ENCODE assay signal across 8 mouse cellular contexts in the genomic region with DNA sequence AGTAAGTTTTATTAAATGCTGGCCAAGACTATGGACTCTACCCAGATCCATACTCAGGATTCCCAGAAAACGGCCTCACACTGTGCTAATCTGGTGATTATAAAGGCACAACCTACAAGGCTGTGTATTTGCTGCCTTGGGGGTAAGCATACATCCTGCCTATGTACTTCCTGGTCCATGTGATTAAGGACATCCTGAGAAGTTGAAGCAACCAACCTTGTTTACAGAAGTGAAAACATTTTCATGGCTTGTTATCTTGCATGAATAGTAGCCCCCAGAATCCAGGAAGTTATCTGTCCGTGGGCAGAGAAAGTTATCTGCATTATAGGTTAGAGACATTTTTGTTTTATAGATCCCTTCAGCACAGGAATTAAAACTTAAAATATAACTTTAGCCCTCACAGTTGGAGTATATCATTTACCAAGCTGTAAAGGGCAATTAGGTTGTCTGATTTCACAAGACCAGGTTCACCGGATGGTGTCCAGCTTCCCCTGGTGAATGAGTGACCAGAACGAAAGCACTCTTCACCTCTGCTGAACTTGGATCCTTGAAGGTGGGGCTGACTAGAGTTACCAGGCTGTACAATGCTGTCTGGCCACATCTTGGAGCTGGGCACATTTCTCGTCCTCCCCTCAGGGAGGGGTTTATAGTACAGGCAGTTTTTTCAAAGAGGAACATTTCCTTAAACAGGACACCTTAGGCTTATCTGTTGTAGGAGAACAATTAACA.
A peak's percentile ranks its signal among the peaks of the same experiment; 100 is the strongest.
DNase-seq lines count a peak whose midpoint lies in the region; ATAC-seq and TF ChIP-seq lines count a peak whose summit lies in the region.

No protein-coding gene starts in this region.

- no peak overlapping the region for H3K4me3 ChIP-seq in liver, embryonic 13.5 days (replicated peaks)
- no peak overlapping the region for H3K4me3 ChIP-seq in stomach, postnatal 0 days (ENCODE audit: low read depth, low read length)
- no peak overlapping the region for H3K4me3 ChIP-seq in midbrain, embryonic 14.5 days (replicated peaks; ENCODE audit: low read depth, low read length)
- H3K4me3 ChIP-seq in midbrain, embryonic 16.5 days (ENCODE audit: low read depth, low read length), result no peak overlapping the region

- no peaks in the 10 kb centered on the region for H3K9me3 ChIP-seq in liver, embryonic 13.5 days (replicated peaks)
- no peaks in the 10 kb centered on the region for H3K9me3 ChIP-seq in stomach, postnatal 0 days (ENCODE audit: control insufficient read depth, low read length)
- H3K9me3 ChIP-seq in midbrain, embryonic 14.5 days (ENCODE audit: control insufficient read depth, low read length), result no peaks in the 10 kb centered on the region; the same call in 1 of the 2 replicates
- H3K9me3 ChIP-seq in midbrain, embryonic 16.5 days (replicated peaks; ENCODE audit: control insufficient read depth, low read length, poor library complexity, severe bottlenecking), result no peaks in the 10 kb centered on the region

- no peak overlapping the region for H3K9ac ChIP-seq in liver, embryonic 13.5 days
- H3K9ac ChIP-seq in stomach, postnatal 0 days (ENCODE audit: low read length), result no peak overlapping the region
- H3K9ac ChIP-seq in midbrain, embryonic 14.5 days (replicated peaks; ENCODE audit: low read length), result no peak overlapping the region
- H3K9ac ChIP-seq in midbrain, embryonic 16.5 days (ENCODE audit: low read depth, low read length), result no peak overlapping the region

- TF ChIP-seq EP300 in stomach, postnatal 0 days (optimal IDR thresholded peaks at IDR 0.05), result no peak

- no peaks in the 10 kb centered on the region for H3K36me3 ChIP-seq in liver, embryonic 13.5 days
- no peaks in the 10 kb centered on the region for H3K36me3 ChIP-seq in stomach, postnatal 0 days (ENCODE audit: control insufficient read depth, insufficient read depth, low read length)
- H3K36me3 ChIP-seq in midbrain, embryonic 14.5 days (ENCODE audit: control insufficient read depth, insufficient read depth, low read length), result no peaks in the 10 kb centered on the region
- no peaks in the 10 kb centered on the region for H3K36me3 ChIP-seq in midbrain, embryonic 16.5 days (ENCODE audit: control insufficient read depth, insufficient read depth, low read length)

- no peak for TF ChIP-seq CTCF in stomach, postnatal 0 days (IDR thresholded peaks at IDR 0.05; ENCODE audit: low read depth)

- H3K27ac ChIP-seq in liver, embryonic 13.5 days, result peak overlapping the region; percentile 48
- H3K27ac ChIP-seq in stomach, postnatal 0 days (replicated peaks), result no peak overlapping the region
- no peak overlapping the region for H3K27ac ChIP-seq in midbrain, embryonic 14.5 days (replicated peaks; ENCODE audit: low read depth, low read length)
- no peak overlapping the region for H3K27ac ChIP-seq in midbrain, embryonic 16.5 days (ENCODE audit: low read length)

- no peaks in the 10 kb centered on the region for H3K27me3 ChIP-seq in liver, embryonic 13.5 days
- no peaks in the 10 kb centered on the region for H3K27me3 ChIP-seq in stomach, postnatal 0 days (ENCODE audit: control insufficient read depth, insufficient read depth, low read length)
- no peaks in the 10 kb centered on the region for H3K27me3 ChIP-seq in midbrain, embryonic 14.5 days (ENCODE audit: control insufficient read depth, insufficient read depth, low read length)
- no peaks in the 10 kb centered on the region for H3K27me3 ChIP-seq in midbrain, embryonic 16.5 days (ENCODE audit: control insufficient read depth, insufficient read depth, low read depth, low read length)

- peak; percentile 58 for ATAC-seq in liver, embryonic 13.5 days (ENCODE audit: low read depth)
- peak; percentile 47 for ATAC-seq in stomach, postnatal 0 days (ENCODE audit: low FRiP score, low TSS enrichment)
- ATAC-seq in midbrain, embryonic 14.5 days (ENCODE audit: low FRiP score, low TSS enrichment), result no peak
- ATAC-seq in midbrain, embryonic 16.5 days, result no peak

- peaks cover 41% of the 10 kb centered on the region for H3K4me1 ChIP-seq in liver, embryonic 13.5 days (replicated peaks)
- H3K4me1 ChIP-seq in stomach, postnatal 0 days (replicated peaks; ENCODE audit: control insufficient read depth, insufficient read depth), result no peaks in the 10 kb centered on the region
- H3K4me1 ChIP-seq in midbrain, embryonic 14.5 days (ENCODE audit: control insufficient read depth, insufficient read depth, low read length), result no peaks in the 10 kb centered on the region
- H3K4me1 ChIP-seq in midbrain, embryonic 16.5 days (ENCODE audit: control insufficient read depth, insufficient read depth, low read length), result no peaks in the 10 kb centered on the region

- DNase-seq in heart, adult 9 months (ENCODE audit: low spot score in 2 of 2), result peak; percentile 47 to 52
- no peak for DNase-seq in heart, postnatal 14 days
- peak; percentile 94 for DNase-seq in kidney, adult 11 months
- no peak for DNase-seq in liver, embryonic 13.5 days
- no peak for DNase-seq in stomach, postnatal 0 days (ENCODE audit: low spot score)
- no peak for DNase-seq in midbrain, embryonic 14.5 days
- no peak for DNase-seq in thymus, postnatal 36 days

- intact Hi-C loops in heart, postnatal 14 days (cut with DNase I), result loop anchor here (2.0 to 5.0 kb wide), 2 partner anchors 49 to 90 kb away; partner anchors contain the start of gene Tbl1xr1

- no peak overlapping the region for H3K4me2 ChIP-seq in liver, embryonic 13.5 days
- no peak overlapping the region for H3K4me2 ChIP-seq in stomach, postnatal 0 days (replicated peaks; ENCODE audit: low read depth)
- H3K4me2 ChIP-seq in midbrain, embryonic 14.5 days (ENCODE audit: low read length), result no peak overlapping the region
- H3K4me2 ChIP-seq in midbrain, embryonic 16.5 days (ENCODE audit: low read length), result no peak overlapping the region

- WGBS in liver, embryonic 13.5 days (ENCODE audit: insufficient replicate concordance), result 45% methylated on average over 5 of the region's 5 CpGs
- 72% methylated on average over 5 of the region's 5 CpGs for WGBS in stomach, postnatal 0 days
- WGBS in midbrain, embryonic 14.5 days, result 87% methylated on average over 5 of the region's 5 CpGs
- WGBS in midbrain, embryonic 16.5 days, result 88% methylated on average over 5 of the region's 5 CpGs

Comparison
In these comparisons a context has a peak if more than half of its experiments do, and no peak if none do; other contexts are left out.
1. DNase-seq: peak in heart, adult 9 months (2 of 2) and kidney, adult 11 months (single experiment); none in heart, postnatal 14 days (0 of 2), liver, embryonic 13.5 days (single experiment), stomach, postnatal 0 days (single experiment), midbrain, embryonic 14.5 days (single experiment) and thymus, postnatal 36 days (0 of 2).
2. ATAC-seq: peak in liver, embryonic 13.5 days (single experiment) and stomach, postnatal 0 days (single experiment); none in midbrain, embryonic 14.5 days (single experiment) and midbrain, embryonic 16.5 days (single experiment).